Mouse (Mus musculus): ENCODE results near the gene AI837181.

The AI837181 gene

GRCm38 (mm10) chr19:5473720-5474119 lies 48.8 kb downstream of the AI837181 start, which contains the start of gene Efemp2:
Efemp2 (plus strand) TSS chr19:5473954.
- DNase-seq = peak; percentile 56 to 76

GRCm38 (mm10) chr19:5474281-5475068 lies 49.5 kb downstream of the AI837181 start:
- DNase-seq = peak; percentile 47 to 85

- DNase-seq = peak; percentile 63 to 75
Measured at GRCm38 (mm10) chr19:5475069-5475714, 50.2 kb downstream of the AI837181 start.

Data from cerebellum, postnatal 25 days (tissue).